Mouse (Mus musculus) heart, postnatal 0 days (tissue): ENCODE data around the gene Snrnp200. TPM values are rescaled to one million over a fixed set of nuclear protein-coding genes. Genes with fewer than 3 reads are reported as not detected.
"Not testable (repeated sequence)": the region's sequence is repeated elsewhere in the genome, so short reads cannot be mapped to it uniquely, and the experiment has no call there.

Experiments used
- ATAC-seq: fragments of 200-750 bp; cut with Nextera tagmentation; 2 replicates; pipeline ENCODE4 v1.8.0; 2017; ENCODE audit warnings: low read depth, moderate number of reproducible peaks, moderate library complexity; ENCODE audit not compliant: insufficient read depth
- DNase-seq: peaks from one replicate; pipeline ENCODE4 v3.0.0-alpha.2; 2016; ENCODE audit warnings: low spot score
- H3K27ac ChIP-seq: fragments of 300-500 bp; sonication (generic); 2 replicates; pipeline ENCODE4 v1.5.1; 2014; ENCODE audit warnings: low read depth, mild to moderate bottlenecking
- H3K27me3 ChIP-seq: fragments of 300-500 bp; sonication (generic); 2 replicates; pipeline ENCODE4 v1.6.1; 2014; ENCODE audit warnings: low read length, mixed read lengths; ENCODE audit not compliant: control insufficient read depth, insufficient read depth
- H3K36me3 ChIP-seq: fragments of 300-500 bp; sonication (generic); replicated peaks from 2 replicates; pipeline ENCODE4 v1.6.1; 2014; ENCODE audit warnings: low read length, mixed read lengths; ENCODE audit not compliant: control insufficient read depth, insufficient read depth
- H3K4me1 ChIP-seq: fragments of 300-500 bp; sonication (generic); 2 replicates; pipeline ENCODE4 v1.6.1; 2014; ENCODE audit warnings: antibody characterized with exemption; ENCODE audit not compliant: control insufficient read depth, insufficient read depth
- H3K4me2 ChIP-seq: fragments of 300-500 bp; sonication (generic); 2 replicates; pipeline ENCODE4 v1.6.1; 2014; ENCODE audit warnings: low read depth, mild to moderate bottlenecking, low read length, moderate library complexity
- H3K4me3 ChIP-seq: fragments of 300-500 bp; sonication (generic); 2 replicates; pipeline ENCODE4 v1.5.1; 2014; ENCODE audit warnings: low read depth, low read length
- H3K9ac ChIP-seq: fragments of 300-500 bp; sonication (generic); replicated peaks from 2 replicates; pipeline ENCODE4 v1.6.1; 2014; ENCODE audit warnings: low read depth, low read length, mixed read lengths
- H3K9me3 ChIP-seq: fragments of 300-500 bp; sonication (generic); replicated peaks from 2 replicates; pipeline ENCODE4 v1.6.1; 2016; ENCODE audit warnings: low read length; ENCODE audit not compliant: control insufficient read depth
- CTCF ChIP-seq: IDR thresholded peaks from 2 replicates; pipeline ENCODE4 v1.5.1; 2016; ENCODE audit warnings: antibody characterized with exemption, control low read depth, low read depth
- EP300 ChIP-seq: IDR thresholded peaks from 2 replicates; pipeline ENCODE4 v1.6.1; 2016; ENCODE audit warnings: antibody characterized with exemption, low read depth
- WGBS: fragments of 180-500 bp; shearing (Covaris S2); extraction: QIAGEN DNeasy Blood & Tissue Kit; methylation state at CpG from one replicate; pipeline ENCODE4 v1.1.7; 2014; 5-methylcytosine and 5-hydroxymethylcytosine counted together
- polyA plus RNA-seq: library from polyadenylated mRNA; unstranded; fragments of >200 nt; fragmentation: Nextera tagmentation; extraction: Ambion mirVana; gene quantifications from 2 replicates; pipeline ENCODE4 v1.2.1, GENCODE M21; 2015
- total RNA-seq: library from RNA; depleted of rRNA; stranded (reverse); fragments of >200 nt; gene quantifications from 2 replicates; pipeline ENCODE4 v1.2.3, GENCODE M21; 2014; ENCODE audit warnings: low replicate concordance; rRNA removed

The Snrnp200 gene
- total RNA-seq (60.0 and 62.2 TPM in 2 replicates), polyA plus RNA-seq (33.3 and 36.7 TPM in 2 replicates)

GRCm38 (mm10) chr2:127207547-127208451 lies at the start of gene Snrnp200, which contains the start of gene 1810024B03Rik:
TSS of gene Snrnp200 (plus strand) at chr2:127208386.
TSS of gene 1810024B03Rik (minus strand) at chr2:127208280.
- Histone ChIP-seq H3K4me2 (peak within 1 kb of the TSS; percentile 77), H3K27me3 (no peaks in the 10 kb centered on the region), H3K9ac (peak within 1 kb of the TSS; percentile 84), H3K4me3 (peak within 1 kb of the TSS; percentile 88), H3K27ac (peak within 1 kb of the TSS; percentile 81), H3K4me1 (peaks cover 6% of the 10 kb centered on the region; the same call in 1 of the 2 replicates), H3K36me3 (peaks cover 30% of the 10 kb centered on the region), H3K9me3 (no peaks in the 10 kb centered on the region)
- ATAC-seq (peak; percentile 98), DNase-seq (peak; percentile 98)
- TF ChIP-seq CTCF (no peak), EP300 (peak; percentile 31; the same call in 1 of the 2 replicates)
- 10% methylated on average over 36 of the region's 36 CpGs for WGBS

- H3K9me3 ChIP-seq, result no peaks in the 10 kb centered on the region
- no peaks in the 10 kb centered on the region for H3K4me1 ChIP-seq
- no peak for TF ChIP-seq EP300
- no peak for TF ChIP-seq CTCF
- H3K36me3 ChIP-seq, result no peaks in the 10 kb centered on the region
- H3K4me3 ChIP-seq, result no peak overlapping the region
- H3K27ac ChIP-seq, result no peak overlapping the region
- no peak overlapping the region for H3K9ac ChIP-seq
- no peak overlapping the region for H3K4me2 ChIP-seq
- 39% methylated on average over 4 of the region's 4 CpGs for WGBS
- 0 out of 2 replicates have a peak, but pooled peaks cover 3% of the 10 kb centered on the region for H3K27me3 ChIP-seq
- DNase-seq, result no peak
- no peak for ATAC-seq
Measured at GRCm38 (mm10) chr2:127165675-127166074, 42.5 kb upstream of the Snrnp200 start.

- not testable (repeated sequence) for H3K4me1 ChIP-seq, H3K27ac ChIP-seq, H3K4me3 ChIP-seq, H3K36me3 ChIP-seq, H3K9ac ChIP-seq, H3K4me2 ChIP-seq, H3K27me3 ChIP-seq, ATAC-seq, H3K9me3 ChIP-seq
- peak; percentile 25 for DNase-seq
- 8% methylated on average over 1 of the region's 1 CpGs for WGBS
- peak; percentile 47 for TF ChIP-seq CTCF
Measured at GRCm38 (mm10) chr2:127166261-127166660, 41.9 kb upstream of the Snrnp200 start.

- H3K9me3 ChIP-seq, result no peaks in the 10 kb centered on the region
- peak overlapping the region; percentile 85 for H3K27ac ChIP-seq
- peak overlapping the region; percentile 60 for H3K4me3 ChIP-seq
- 2% methylated on average over 17 of the region's 17 CpGs for WGBS
- peak overlapping the region; percentile 71 for H3K4me2 ChIP-seq
- H3K36me3 ChIP-seq, result no peaks in the 10 kb centered on the region
- DNase-seq, result peak; percentile 93
- 0 out of 2 replicates have a peak, but pooled peaks cover 5% of the 10 kb centered on the region for H3K27me3 ChIP-seq
- no peak for TF ChIP-seq CTCF
- TF ChIP-seq EP300, result no peak
- no peaks in the 10 kb centered on the region for H3K4me1 ChIP-seq
- ATAC-seq, result peak; percentile 100
- peak overlapping the region; percentile 65 for H3K9ac ChIP-seq
Measured at GRCm38 (mm10) chr2:127182598-127183381, 25.4 kb upstream of the Snrnp200 start.

GRCm38 (mm10) chr2:127189574-127189973 lies 18.6 kb upstream of the Snrnp200 start:
- TF ChIP-seq EP300 (no peak), CTCF (no peak)
- ATAC-seq (no peak), DNase-seq (no peak)
- no peak overlapping the region for H3K4me3 ChIP-seq
- H3K9ac ChIP-seq, result no peak overlapping the region
- no peak overlapping the region for H3K4me2 ChIP-seq
- no peak overlapping the region for H3K27ac ChIP-seq
- H3K9me3 ChIP-seq, result no peaks in the 10 kb centered on the region
- H3K36me3 ChIP-seq, result no peaks in the 10 kb centered on the region
- no peaks in the 10 kb centered on the region for H3K27me3 ChIP-seq
- H3K4me1 ChIP-seq, result no peaks in the 10 kb centered on the region
